Mouse (Mus musculus): ENCODE measurements around the gene Mst1.
A peak's percentile ranks its signal among the peaks of the same experiment; 100 is the strongest.

Mst1 gene

GRCm38 (mm10) chr9:108057262-108057562 is 23.0 kb upstream of the Mst1 start:
- no peak for DNase-seq (ENCODE audit: low spot score)

GRCm38 (mm10) chr9:108058291-108058690 is 21.9 kb upstream of the Mst1 start:
- no peak for DNase-seq (ENCODE audit: low spot score)

- no peak for DNase-seq (ENCODE audit: low spot score)
Measured at GRCm38 (mm10) chr9:108062142-108062541, 18.1 kb upstream of the Mst1 start.

GRCm38 (mm10) chr9:108063361-108063760 is 16.9 kb upstream of the Mst1 start:
- DNase-seq (ENCODE audit: low spot score) = no peak

- no peak for DNase-seq (ENCODE audit: low spot score)
Measured at GRCm38 (mm10) chr9:108065491-108066011, 14.7 kb upstream of the Mst1 start.

- DNase-seq (ENCODE audit: low spot score) = no peak
Measured at GRCm38 (mm10) chr9:108067199-108067598, 13.0 kb upstream of the Mst1 start.

GRCm38 (mm10) chr9:108067900-108068299 is 12.3 kb upstream of the Mst1 start:
- DNase-seq (ENCODE audit: low spot score) = peak; percentile 58

GRCm38 (mm10) chr9:108069007-108069406 is 11.2 kb upstream of the Mst1 start:
- DNase-seq (ENCODE audit: low spot score) = no peak

GRCm38 (mm10) chr9:108069529-108069928 is 10.7 kb upstream of the Mst1 start:
- no peak for DNase-seq (ENCODE audit: low spot score)

- DNase-seq (ENCODE audit: low spot score) = no peak
Measured at GRCm38 (mm10) chr9:108071801-108072200, 8.4 kb upstream of the Mst1 start.

- no peak for DNase-seq (ENCODE audit: low spot score)
Measured at GRCm38 (mm10) chr9:108072481-108072924, 7.7 kb upstream of the Mst1 start.

GRCm38 (mm10) chr9:108073141-108073930 is 6.9 kb upstream of the Mst1 start:
- no peak for DNase-seq (ENCODE audit: low spot score)

- no peak for DNase-seq (ENCODE audit: low spot score)
Measured at GRCm38 (mm10) chr9:108082549-108082948, 2.3 kb downstream of the Mst1 start.

GRCm38 (mm10) chr9:108082988-108083431 is 2.8 kb downstream of the Mst1 start, which contains the start of gene Rnf123:
Gene Rnf123 (minus strand): TSS chr9:108083346.
- no peak for DNase-seq (ENCODE audit: low spot score)

- no peak for DNase-seq (ENCODE audit: low spot score)
Measured at GRCm38 (mm10) chr9:108083561-108083960, 3.3 kb downstream of the Mst1 start.

GRCm38 (mm10) chr9:108085261-108085660 is 5.0 kb downstream of the Mst1 start:
- no peak for DNase-seq (ENCODE audit: low spot score)

GRCm38 (mm10) chr9:108090611-108091120 is 10.4 kb downstream of the Mst1 start:
- DNase-seq (ENCODE audit: low spot score) = no peak

- no peak for DNase-seq (ENCODE audit: low spot score)
Measured at GRCm38 (mm10) chr9:108093586-108093985, 13.3 kb downstream of the Mst1 start.

GRCm38 (mm10) chr9:108094184-108094941 is 14.1 kb downstream of the Mst1 start, which contains the start of gene Apeh:
Gene Apeh (minus strand): TSS chr9:108094606.
- DNase-seq (ENCODE audit: low spot score) = peak; percentile 91

GRCm38 (mm10) chr9:108094998-108095411 is 14.8 kb downstream of the Mst1 start:
- no peak for DNase-seq (ENCODE audit: low spot score)

- no peak for DNase-seq (ENCODE audit: low spot score)
Measured at GRCm38 (mm10) chr9:108095518-108095917, 15.3 kb downstream of the Mst1 start.

GRCm38 (mm10) chr9:108095949-108096712 is 15.9 kb downstream of the Mst1 start:
- DNase-seq (ENCODE audit: low spot score) = no peak

All from ovary, adult 18-20 months (tissue).